Comparison of ENCODE assay signal across 8 mouse cellular contexts in the genomic region with DNA sequence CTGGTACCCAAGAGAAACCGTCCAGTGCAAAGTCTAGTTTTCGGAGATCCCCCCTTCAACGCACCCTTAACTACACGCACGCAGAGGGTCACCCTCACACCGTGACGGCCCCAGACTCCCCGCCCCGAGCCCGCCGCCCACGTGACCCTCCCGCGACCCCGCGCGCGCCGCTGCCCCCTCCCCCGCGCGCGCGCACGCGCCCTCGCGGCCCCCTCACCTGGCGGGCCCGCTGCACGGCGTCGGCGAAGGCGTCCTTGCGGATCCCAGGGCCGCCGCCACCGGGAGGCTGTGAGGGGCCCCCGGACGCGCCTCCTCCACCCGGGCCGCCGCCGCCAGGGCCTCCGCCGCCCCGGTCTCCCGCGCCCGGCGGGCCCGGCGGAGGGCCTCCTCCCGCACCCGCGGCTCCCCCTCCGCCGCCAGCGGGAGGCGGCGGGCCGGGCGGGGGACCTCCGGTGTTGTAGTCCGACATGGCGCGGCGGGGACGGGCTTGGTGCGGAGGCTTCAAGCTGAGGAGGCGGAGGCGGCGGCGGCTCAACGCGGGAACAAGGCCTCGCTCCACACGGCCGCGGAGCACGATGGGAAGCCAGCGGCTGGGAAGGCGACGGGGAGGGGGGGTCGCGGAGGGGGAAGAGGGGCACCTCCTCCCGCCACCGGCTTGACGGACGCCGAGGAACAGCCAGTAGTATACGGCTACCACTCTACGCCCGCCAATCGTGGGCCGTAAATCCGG. TPM values are rescaled to one million over a fixed set of nuclear protein-coding genes. Genes with fewer than 3 reads are reported as not detected.
A peak's percentile ranks its signal among the peaks of the same experiment; 100 is the strongest.
DNase-seq lines count a peak whose midpoint lies in the region; ATAC-seq and TF ChIP-seq lines count a peak whose summit lies in the region.

TSS of gene Khsrp (minus strand) at position 592 of the 730 bp plus-strand sequence.

- under 1% methylated on average over 65 of the region's 99 CpGs for WGBS in hindbrain, embryonic 13.5 days
- under 1% methylated on average over 89 of the region's 99 CpGs for WGBS in midbrain, embryonic 11.5 days
- WGBS in stomach, postnatal 0 days, result under 1% methylated on average over 64 of the region's 99 CpGs

- peak within 1 kb of the TSS; percentile 95 for H3K4me3 ChIP-seq in hindbrain, embryonic 13.5 days
- H3K4me3 ChIP-seq in midbrain, embryonic 11.5 days (ENCODE audit: low read depth, low read length), result peak within 1 kb of the TSS; percentile 95
- H3K4me3 ChIP-seq in stomach, postnatal 0 days (ENCODE audit: low read depth, low read length), result peak within 1 kb of the TSS; percentile 82

- no peaks in the 10 kb centered on the region for H3K9me3 ChIP-seq in hindbrain, embryonic 13.5 days
- no peaks in the 10 kb centered on the region for H3K9me3 ChIP-seq in midbrain, embryonic 11.5 days (ENCODE audit: control insufficient read depth, low read length)
- no peaks in the 10 kb centered on the region for H3K9me3 ChIP-seq in stomach, postnatal 0 days (ENCODE audit: control insufficient read depth, low read length)

- intact Hi-C loops in left cerebral cortex, postnatal 36 days (cut with DNase I), result no loop called here

- DNase-seq in layer of hippocampus, adult 8-10 months (ENCODE audit: low spot score in 2 of 2), result no peak
- DNase-seq in layer of hippocampus, adult 9-10 months (ENCODE audit: low spot score), result no peak
- DNase-seq in adrenal gland, postnatal 4 days (ENCODE audit: low spot score in 2 of 2), result peak in 1 of 2 experiments; percentile 25
- no peak for DNase-seq in gastrocnemius, adult 18-20 months (ENCODE audit: low spot score)
- peak in 1 of 2 experiments; percentile 43 for DNase-seq in left cerebral cortex, postnatal 36 days (ENCODE audit: low spot score in 2 of 2)
- peak; percentile 98 for DNase-seq in midbrain, embryonic 11.5 days (ENCODE audit: low spot score, missing footprints)
- DNase-seq in stomach, postnatal 0 days (ENCODE audit: low spot score), result peak; percentile 51

- TF ChIP-seq CTCF in stomach, postnatal 0 days (IDR thresholded peaks at IDR 0.05; ENCODE audit: low read depth), result no peak

- peaks cover 28% of the 10 kb centered on the region for H3K36me3 ChIP-seq in hindbrain, embryonic 13.5 days
- H3K36me3 ChIP-seq in midbrain, embryonic 11.5 days (ENCODE audit: control insufficient read depth, insufficient read depth, low read length), result peaks cover 10% of the 10 kb centered on the region
- H3K36me3 ChIP-seq in stomach, postnatal 0 days (ENCODE audit: control insufficient read depth, insufficient read depth, low read length), result peaks cover 8% of the 10 kb centered on the region; the same call in 1 of the 2 replicates

- H3K4me2 ChIP-seq in hindbrain, embryonic 13.5 days, result peak within 1 kb of the TSS; percentile 81
- H3K4me2 ChIP-seq in midbrain, embryonic 11.5 days, result peak within 1 kb of the TSS; percentile 88
- H3K4me2 ChIP-seq in stomach, postnatal 0 days (replicated peaks; ENCODE audit: low read depth), result peak within 1 kb of the TSS; percentile 67

- peak; percentile 0 for ATAC-seq in hindbrain, embryonic 13.5 days (ENCODE audit: low FRiP score)
- ATAC-seq in midbrain, embryonic 11.5 days (ENCODE audit: low FRiP score), result peak; percentile 0; the same call in 1 of the 2 replicates
- ATAC-seq in stomach, postnatal 0 days (ENCODE audit: low FRiP score, low TSS enrichment), result no peak

- peak within 1 kb of the TSS; percentile 96 for H3K27ac ChIP-seq in hindbrain, embryonic 13.5 days
- peak within 1 kb of the TSS; percentile 90 for H3K27ac ChIP-seq in midbrain, embryonic 11.5 days (ENCODE audit: low read depth, low read length)
- H3K27ac ChIP-seq in stomach, postnatal 0 days (replicated peaks), result peak within 1 kb of the TSS; percentile 95

- TF ChIP-seq EP300 in stomach, postnatal 0 days (optimal IDR thresholded peaks at IDR 0.05), result no peak

- H3K27me3 ChIP-seq in hindbrain, embryonic 13.5 days, result 0 out of 2 replicates have a peak, but pooled peaks cover 5% of the 10 kb centered on the region
- H3K27me3 ChIP-seq in midbrain, embryonic 11.5 days (ENCODE audit: control insufficient read depth, insufficient read depth, low read length), result no peaks in the 10 kb centered on the region
- H3K27me3 ChIP-seq in stomach, postnatal 0 days (ENCODE audit: control insufficient read depth, insufficient read depth, low read length), result no peaks in the 10 kb centered on the region

- peaks cover 32% of the 10 kb centered on the region for H3K4me1 ChIP-seq in hindbrain, embryonic 13.5 days (replicated peaks)
- peaks cover 14% of the 10 kb centered on the region for H3K4me1 ChIP-seq in midbrain, embryonic 11.5 days (ENCODE audit: control insufficient read depth, insufficient read depth, low read length)
- 0 out of 2 replicates have a peak, but pooled peaks cover 3% of the 10 kb centered on the region for H3K4me1 ChIP-seq in stomach, postnatal 0 days (replicated peaks; ENCODE audit: control insufficient read depth, insufficient read depth)

- H3K9ac ChIP-seq in hindbrain, embryonic 13.5 days, result peak within 1 kb of the TSS; percentile 100
- peak within 1 kb of the TSS; percentile 96 for H3K9ac ChIP-seq in midbrain, embryonic 11.5 days (ENCODE audit: low read length)
- peak within 1 kb of the TSS; percentile 100 for H3K9ac ChIP-seq in stomach, postnatal 0 days (ENCODE audit: low read length)

RNA-seq across cellular contexts. Expression of gene Khsrp, which starts in this region (rescaled TPM):
- total RNA-seq in layer of hippocampus, adult 8-10 months (2022), result 100 to 1,000 TPM; 105 to 118 (median 111) TPM
- total RNA-seq in adrenal gland, postnatal 4 days (2021), result 100 to 1,000 TPM; 141 to 156 TPM
- total RNA-seq in gastrocnemius, adult 18-20 months (2021), result 10 to 100 TPM; 25.9 to 27.4 TPM
- 31.6 and 33.3 TPM in 2 replicates for polyA plus RNA-seq in hindbrain, embryonic 13.5 days (2015; fragmentation: Nextera tagmentation; extraction: Ambion mirVana)
- total RNA-seq in left cerebral cortex, postnatal 36 days (2021), result 100 to 1,000 TPM; 106 to 112 TPM
- 42.3 and 44.9 TPM in 2 replicates for polyA plus RNA-seq in midbrain, embryonic 11.5 days (2014; fragmentation: Nextera tagmentation; extraction: Ambion mirVana)
- polyA plus RNA-seq in stomach, postnatal 0 days (2015; fragmentation: Nextera tagmentation; extraction: Ambion mirVana), result 16.9 and 18.2 TPM in 2 replicates

Comparison
In these comparisons a context has a peak if more than half of its experiments do, and no peak if none do; other contexts are left out.
1. DNase-seq: peak in midbrain, embryonic 11.5 days (single experiment) and stomach, postnatal 0 days (single experiment); none in layer of hippocampus, adult 8-10 months (0 of 2), layer of hippocampus, adult 9-10 months (single experiment) and gastrocnemius, adult 18-20 months (single experiment).
2. Peak in every context shown above with its lines, with median percentiles within 50 percentile points of each other: H3K27ac ChIP-seq, H3K4me2 ChIP-seq, H3K4me3 ChIP-seq and H3K9ac ChIP-seq.